In genomic region chr8:109463075-109463474, GRCm38 (mm10) we compare ENCODE assay signal across 14 mouse cellular contexts. TPM values are rescaled to one million over a fixed set of nuclear protein-coding genes. Genes with fewer than 3 reads are reported as not detected.
DNase-seq lines count a peak whose midpoint lies in the region; ATAC-seq lines count a peak whose summit lies in the region.
"Had no signal": no experiment of that assay in that cellular context is flagged by ENCODE, and none has a peak within 500 bp of the region (broad histone marks: within the 10 kb centered on the region; RNA-seq: fewer than 3 reads in every experiment).

No protein-coding gene starts in this region.

- peaks cover 25% of the 10 kb centered on the region for H3K4me1 ChIP-seq in heart, embryonic 10.5 days
- peaks cover 51% of the 10 kb centered on the region for H3K4me1 ChIP-seq in hindbrain, embryonic 14.5 days (replicated peaks; ENCODE audit: control insufficient read depth, insufficient read depth, low read length)
- H3K4me1 ChIP-seq: liver, embryonic 15.5 days had no signal

- no peak overlapping the region for H3K4me2 ChIP-seq in hindbrain, embryonic 14.5 days (replicated peaks)
- H3K4me2 ChIP-seq: liver, embryonic 15.5 days had no signal

- peak overlapping the region; percentile 84 for H3K27ac ChIP-seq in heart, embryonic 10.5 days
- peak overlapping the region; percentile 95 for H3K27ac ChIP-seq in hindbrain, embryonic 14.5 days
- H3K27ac ChIP-seq: liver, embryonic 15.5 days had no signal

- H3K9ac ChIP-seq in hindbrain, embryonic 14.5 days, result 0 out of 2 replicates have a peak overlapping the region, but pooled peaks have one; percentile 50
- H3K9ac ChIP-seq: embryonic facial prominence, embryonic 13.5 days; liver, embryonic 15.5 days had no signal

- ATAC-seq in hindbrain, embryonic 14.5 days (ENCODE audit: low FRiP score), result no peak

- no peak for DNase-seq in heart, embryonic 10.5 days (ENCODE audit: low spot score)
- DNase-seq in heart, postnatal 36 days, result no peak
- DNase-seq in 416B (ENCODE audit: low read depth) (peak; percentile 20), ES-CJ7 (ENCODE audit: low read depth, low spot score) (peak; percentile 35)
- DNase-seq in hindbrain, embryonic 14.5 days (ENCODE audit: low spot score), result no peak
- DNase-seq in spleen, postnatal 14 days (ENCODE audit: low spot score in 2 of 2), result no peak
- DNase-seq in retina, embryonic 14.5 days (ENCODE audit: low spot score), result no peak
- DNase-seq in thymus, postnatal 36 days, result no peak
- DNase-seq: right cerebral cortex, postnatal 25 days had no signal

- 0 out of 2 replicates have a peak, but pooled peaks cover 3% of the 10 kb centered on the region for H3K27me3 ChIP-seq in heart, embryonic 10.5 days (ENCODE audit: insufficient read depth, poor library complexity, severe bottlenecking)
- no peaks in the 10 kb centered on the region for H3K27me3 ChIP-seq in hindbrain, embryonic 14.5 days (ENCODE audit: control insufficient read depth, insufficient read depth, low read length)
- H3K27me3 ChIP-seq: liver, embryonic 15.5 days had no signal

- no peaks in the 10 kb centered on the region for H3K9me3 ChIP-seq in heart, embryonic 10.5 days
- H3K9me3 ChIP-seq in hindbrain, embryonic 14.5 days (ENCODE audit: control insufficient read depth, low read length), result no peaks in the 10 kb centered on the region
- H3K9me3 ChIP-seq: embryonic facial prominence, embryonic 13.5 days; liver, embryonic 15.5 days had no signal

- WGBS in heart, embryonic 10.5 days, result 67% methylated on average over 2 of the region's 2 CpGs
- WGBS in hindbrain, embryonic 14.5 days, result 14% methylated on average over 2 of the region's 2 CpGs

- intact Hi-C loops in heart, postnatal 36 days (cut with DNase I), result no loop called here

- no peaks in the 10 kb centered on the region for H3K36me3 ChIP-seq in heart, embryonic 10.5 days
- no peaks in the 10 kb centered on the region for H3K36me3 ChIP-seq in hindbrain, embryonic 14.5 days (replicated peaks; ENCODE audit: control insufficient read depth, insufficient read depth)
- H3K36me3 ChIP-seq: embryonic facial prominence, embryonic 13.5 days; G1E; liver, embryonic 15.5 days had no signal

- no peak overlapping the region for H3K4me3 ChIP-seq in heart, embryonic 10.5 days
- H3K4me3 ChIP-seq in hindbrain, embryonic 14.5 days (replicated peaks; ENCODE audit: low read length), result no peak overlapping the region
- H3K4me3 ChIP-seq: embryonic facial prominence, embryonic 13.5 days; liver, embryonic 15.5 days had no signal

RNA-seq across cellular contexts. Expression of gene Pmfbp1, which starts 30.8 kb away (rescaled TPM):
- 0.08 and 0.15 TPM in 2 replicates for polyA plus RNA-seq in heart, embryonic 10.5 days (2016; fragmentation: Nextera tagmentation; extraction: Ambion mirVana)
- total RNA-seq in heart, postnatal 36 days (2021), result not detected
- 3.2 TPM in 2 replicates for polyA plus RNA-seq in hindbrain, embryonic 14.5 days (2014; fragmentation: Nextera tagmentation; extraction: Ambion mirVana)
- total RNA-seq: gastrocnemius, adult 18-20 months had no signal
- polyA plus RNA-seq: G1E; heart, postnatal 0 days; liver, embryonic 15.5 days had no signal

Comparison
In these comparisons a context has a peak if more than half of its experiments do, and no peak if none do; other contexts are left out.
1. DNase-seq: peak in 416B (single experiment) and ES-CJ7 (single experiment); none in heart, embryonic 10.5 days (single experiment), heart, postnatal 36 days (0 of 2), hindbrain, embryonic 14.5 days (single experiment), spleen, postnatal 14 days (0 of 2), retina, embryonic 14.5 days (single experiment) and thymus, postnatal 36 days (0 of 2).